Mouse (Mus musculus) midbrain, embryonic 15.5 days (tissue): ENCODE results near the gene Mea1. TPM values are rescaled to one million over a fixed set of nuclear protein-coding genes. Genes with fewer than 3 reads are reported as not detected.

ENCODE experiments used
- ATAC-seq: fragments of 200-750 bp; cut with Nextera tagmentation; replicated peaks from 2 replicates; pipeline ENCODE4 v1.8.0; 2017; ENCODE audit warnings: moderate TSS enrichment
- H3K27ac ChIP-seq: fragments of 300-500 bp; sonication (generic); 2 replicates; pipeline ENCODE4 v1.5.1; 2015; ENCODE audit warnings: mild to moderate bottlenecking, inconsistent platforms
- H3K27me3 ChIP-seq: fragments of 300-500 bp; sonication (generic); replicated peaks from 2 replicates; pipeline ENCODE4 v1.6.1; 2015; ENCODE audit warnings: inconsistent platforms
- H3K36me3 ChIP-seq: fragments of 300-500 bp; sonication (generic); replicated peaks from 2 replicates; pipeline ENCODE4 v1.6.1; 2015; ENCODE audit warnings: inconsistent platforms
- H3K4me1 ChIP-seq: fragments of 300-500 bp; sonication (generic); 2 replicates; pipeline ENCODE4 v1.6.1; 2015; ENCODE audit warnings: inconsistent platforms
- H3K4me2 ChIP-seq: fragments of 300-500 bp; sonication (generic); 2 replicates; pipeline ENCODE4 v1.6.1; 2015; ENCODE audit warnings: inconsistent platforms, mild to moderate bottlenecking, moderate library complexity
- H3K4me3 ChIP-seq: fragments of 300-500 bp; sonication (generic); 2 replicates; pipeline ENCODE4 v1.5.1; 2015; ENCODE audit warnings: mild to moderate bottlenecking, inconsistent platforms
- H3K9ac ChIP-seq: fragments of 300-500 bp; sonication (generic); 2 replicates; pipeline ENCODE4 v1.6.1; 2015; ENCODE audit warnings: mild to moderate bottlenecking, inconsistent platforms
- H3K9me3 ChIP-seq: fragments of 300-500 bp; sonication (generic); 2 replicates; pipeline ENCODE4 v1.6.1; 2016; ENCODE audit warnings: inconsistent platforms
- WGBS: fragments of 180-500 bp; shearing (Covaris S2); methylation state at CpG from one replicate; pipeline ENCODE4 v1.1.7; 2015; ENCODE audit warnings: mixed read lengths; 5-methylcytosine and 5-hydroxymethylcytosine counted together
- polyA plus RNA-seq: library from polyadenylated mRNA; unstranded; fragments of >200 nt; fragmentation: Nextera tagmentation; extraction: Ambion mirVana; gene quantifications from 2 replicates; pipeline ENCODE4 v1.2.1, GENCODE M21; 2015

Mea1 gene
- 277 and 304 TPM in 2 replicates for polyA plus RNA-seq

DNA sequence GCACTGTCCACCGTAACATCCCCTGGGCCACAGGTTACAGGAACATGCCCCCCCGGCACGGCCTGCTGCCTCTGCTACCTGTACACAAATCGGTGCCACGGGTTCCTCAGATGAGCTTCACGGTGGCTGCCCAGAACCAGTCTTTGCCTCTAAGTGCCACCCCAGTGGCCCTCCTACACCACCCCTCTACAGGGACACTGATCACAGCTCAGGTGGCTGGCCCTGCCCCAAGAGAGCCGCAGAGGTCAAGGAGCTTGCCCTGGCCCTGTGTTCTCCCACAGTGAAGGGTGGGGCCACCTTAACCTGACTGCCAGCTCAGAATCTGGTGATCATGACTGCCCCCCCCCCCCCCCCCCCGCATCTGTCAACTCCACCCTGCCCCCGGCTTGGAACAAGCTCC, at the start of gene Mea1:
TSS of gene Mea1 (plus strand) at position 378 of the 400 bp plus-strand sequence.
- Histone ChIP-seq H3K4me3 (peak within 1 kb of the TSS; percentile 86), H3K4me1 (peaks cover 40% of the 10 kb centered on the region), H3K4me2 (peak within 1 kb of the TSS; percentile 81), H3K9me3 (no peaks in the 10 kb centered on the region), H3K36me3 (peaks cover 25% of the 10 kb centered on the region), H3K9ac (peak within 1 kb of the TSS; percentile 71), H3K27ac (0 out of 2 replicates have a peak within 1 kb of the TSS, but pooled peaks have one; percentile 90), H3K27me3 (no peaks in the 10 kb centered on the region)
- no peak for ATAC-seq
- WGBS = 88% methylated on average over 8 of the region's 9 CpGs

DNA sequence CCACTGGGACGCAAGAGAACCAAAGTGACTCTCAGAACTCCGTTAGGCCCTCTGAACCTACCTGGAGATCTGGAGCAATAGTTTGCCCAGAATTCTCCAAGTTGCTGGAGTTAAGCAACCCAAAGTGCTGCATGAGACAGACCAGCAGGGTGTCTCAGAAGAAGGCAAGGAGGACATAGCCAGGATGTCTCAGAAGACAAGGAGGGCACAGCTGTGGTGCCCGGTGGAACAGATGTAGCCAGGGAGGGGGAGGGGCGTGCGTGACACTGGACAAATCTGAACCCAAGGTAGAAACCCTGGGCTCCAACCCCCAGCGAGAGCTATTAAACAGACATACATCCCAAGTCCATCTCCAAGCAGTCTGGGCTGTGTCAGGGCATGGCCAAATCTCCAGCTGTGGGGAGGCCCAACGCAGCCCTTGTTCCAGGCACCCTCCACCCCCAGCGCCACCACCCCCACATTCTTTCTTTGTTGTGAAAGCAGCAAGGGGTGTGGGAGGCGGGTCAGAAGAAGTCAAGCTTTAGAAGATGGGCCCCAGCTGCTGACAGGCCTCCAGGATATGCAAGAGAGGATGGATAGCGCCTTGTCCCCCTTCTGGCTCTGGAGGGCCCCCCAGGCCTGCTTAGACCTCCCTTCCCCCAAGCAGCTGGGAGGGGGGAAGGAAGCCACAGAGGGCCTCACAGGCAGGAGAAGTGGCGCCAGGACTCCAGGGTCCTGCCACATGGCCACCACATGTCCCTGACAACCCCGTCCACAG, 48.7 kb upstream of the Mea1 start:
- Histone ChIP-seq H3K4me1 (peaks cover 34% of the 10 kb centered on the region), H3K9ac (0 out of 2 replicates have a peak overlapping the region, but pooled peaks have one; percentile 90), H3K9me3 (no peaks in the 10 kb centered on the region), H3K4me2 (peak overlapping the region; percentile 72), H3K27me3 (no peaks in the 10 kb centered on the region), H3K27ac (peak overlapping the region; percentile 87), H3K4me3 (peak overlapping the region; percentile 70), H3K36me3 (peaks cover 17% of the 10 kb centered on the region)
- 17% methylated on average over 12 of the region's 12 CpGs for WGBS
- peak; percentile 48 for ATAC-seq

DNA sequence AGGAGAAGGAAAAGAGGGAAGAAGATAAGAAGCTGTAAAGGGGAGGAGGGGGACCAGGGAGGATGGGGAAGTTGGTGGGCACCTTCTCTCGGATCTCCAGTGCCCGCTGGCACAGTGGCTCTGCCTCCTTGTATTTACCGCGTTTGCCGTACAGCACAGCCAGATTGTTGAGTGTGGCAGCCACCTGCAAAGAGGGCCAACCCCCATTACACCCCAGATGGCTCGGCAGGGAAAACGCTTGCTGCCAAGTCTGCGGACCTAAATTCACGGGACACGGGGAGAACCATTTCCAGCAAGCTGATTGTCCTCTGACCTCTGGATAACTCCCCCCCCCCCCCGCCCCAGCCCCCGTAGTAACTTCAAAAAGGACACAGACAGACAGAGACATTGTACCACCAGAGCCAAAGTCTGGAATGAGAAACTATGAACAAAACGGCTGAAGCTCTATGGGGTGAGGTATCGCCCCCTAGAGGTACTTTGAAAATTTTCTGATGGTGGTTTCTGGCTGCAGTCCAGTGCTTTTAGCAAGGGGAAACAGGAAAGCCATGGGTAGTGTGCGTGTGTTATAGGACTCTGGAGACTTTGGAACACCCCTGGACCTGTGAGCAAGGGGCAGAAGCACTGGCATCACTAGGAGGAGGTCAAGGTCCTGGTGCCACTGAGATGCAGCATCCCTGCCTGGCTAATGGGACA, 41.6 kb upstream of the Mea1 start:
- H3K27ac ChIP-seq = no peak overlapping the region
- ATAC-seq = peak; percentile 22; the same call in 1 of the 2 replicates
- no peaks in the 10 kb centered on the region for H3K27me3 ChIP-seq
- peaks cover 34% of the 10 kb centered on the region for H3K36me3 ChIP-seq
- no peak overlapping the region for H3K9ac ChIP-seq
- H3K4me2 ChIP-seq = peak overlapping the region; percentile 15; the same call in 1 of the 2 replicates
- H3K4me1 ChIP-seq = 0 out of 2 replicates have a peak, but pooled peaks cover 2% of the 10 kb centered on the region
- 22% methylated on average over 15 of the region's 15 CpGs for WGBS
- no peak overlapping the region for H3K4me3 ChIP-seq
- no peaks in the 10 kb centered on the region for H3K9me3 ChIP-seq

DNA sequence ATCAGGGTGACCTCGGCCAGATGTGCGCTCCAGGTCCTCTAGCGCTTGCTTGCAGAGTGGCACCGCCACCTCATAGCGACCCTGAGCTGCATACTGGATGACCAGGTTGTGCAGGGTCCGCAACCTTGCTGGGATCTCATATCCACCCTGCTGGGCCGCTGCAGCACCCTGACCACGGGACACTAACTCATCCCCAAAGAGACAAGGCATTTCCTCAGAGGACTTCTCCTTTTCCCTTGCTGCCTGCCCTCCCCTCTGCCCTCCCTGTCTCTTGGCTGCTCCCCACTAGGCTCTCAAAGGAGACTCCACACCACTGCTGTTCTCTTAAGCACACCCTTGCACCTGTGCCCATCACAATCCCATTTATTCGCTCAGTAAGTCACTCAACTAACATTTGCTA, 38.7 kb upstream of the Mea1 start:
- H3K36me3 ChIP-seq = peaks cover 32% of the 10 kb centered on the region
- H3K4me2 ChIP-seq = no peak overlapping the region
- WGBS = 78% methylated on average over 9 of the region's 9 CpGs
- H3K4me3 ChIP-seq = no peak overlapping the region
- H3K9ac ChIP-seq = no peak overlapping the region
- no peaks in the 10 kb centered on the region for H3K27me3 ChIP-seq
- no peak overlapping the region for H3K27ac ChIP-seq
- H3K4me1 ChIP-seq = peaks cover 16% of the 10 kb centered on the region
- ATAC-seq = no peak
- no peaks in the 10 kb centered on the region for H3K9me3 ChIP-seq

DNA sequence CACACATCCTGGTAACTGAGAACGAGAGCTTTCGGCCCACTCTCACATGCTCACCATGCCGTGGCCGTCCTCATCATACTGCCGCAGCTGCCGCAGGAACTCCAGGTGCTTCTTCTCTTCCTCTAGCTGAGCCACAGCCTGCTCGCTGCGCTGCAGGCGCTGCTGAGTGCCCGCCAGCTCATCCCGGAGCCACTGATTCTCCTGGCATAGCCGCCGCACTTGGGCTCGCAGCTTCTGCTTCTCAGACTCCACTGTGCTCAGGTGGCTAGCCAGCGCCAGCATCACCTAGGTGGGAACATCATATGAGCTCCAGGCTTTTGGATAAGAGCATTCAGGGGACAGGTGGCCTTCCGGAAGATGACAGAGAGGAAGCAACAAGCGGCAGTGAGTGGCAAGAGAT, 36.5 kb upstream of the Mea1 start:
- no peak overlapping the region for H3K4me2 ChIP-seq
- 89% methylated on average over 17 of the region's 17 CpGs for WGBS

DNA sequence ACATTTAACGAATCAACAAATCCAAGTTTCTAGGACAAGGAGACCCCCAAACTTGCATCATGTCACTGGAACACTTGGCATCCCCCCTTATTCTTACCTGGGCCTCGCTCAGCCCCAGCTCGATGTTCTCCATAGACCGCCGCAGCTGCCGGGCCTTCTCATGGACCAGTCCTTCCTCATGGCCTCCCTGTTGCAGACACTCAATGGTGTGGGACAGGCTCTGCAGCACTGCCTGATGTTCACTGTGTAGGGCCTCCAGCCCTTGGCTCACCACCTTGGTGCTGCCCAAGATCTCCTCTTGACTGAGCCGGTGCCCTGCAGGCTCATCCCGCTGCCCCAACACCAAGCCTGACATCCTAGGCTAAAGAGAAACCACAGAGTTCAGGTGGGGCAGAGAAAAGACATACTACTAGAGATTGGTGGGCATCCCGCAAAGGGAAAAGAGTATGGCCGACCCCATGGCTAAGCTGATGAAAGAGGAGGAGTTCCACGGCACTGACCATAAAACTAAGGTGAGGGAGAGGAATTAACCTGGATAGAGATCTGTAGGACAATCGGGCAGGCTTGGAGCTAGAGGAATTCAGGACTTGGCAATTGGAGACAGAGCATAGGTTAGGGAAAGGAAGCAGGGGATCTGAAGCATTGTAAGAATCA, 34.3 kb upstream of the Mea1 start:
- 87% methylated on average over 12 of the region's 12 CpGs for WGBS
- Histone ChIP-seq H3K4me3 (peak overlapping the region; percentile 72; the same call in 1 of the 2 replicates), H3K9ac (peak overlapping the region; percentile 10; the same call in 1 of the 2 replicates)

More for the DNA sequence above, 36.5 kb upstream of the Mea1 start:
- H3K27me3 ChIP-seq = no peaks in the 10 kb centered on the region
- H3K9me3 ChIP-seq = no peaks in the 10 kb centered on the region
- H3K4me3 ChIP-seq = no peak overlapping the region
- H3K27ac ChIP-seq = no peak overlapping the region
- H3K4me1 ChIP-seq = peaks cover 24% of the 10 kb centered on the region
- H3K9ac ChIP-seq = no peak overlapping the region
- peaks cover 32% of the 10 kb centered on the region for H3K36me3 ChIP-seq
- ATAC-seq = no peak

DNA sequence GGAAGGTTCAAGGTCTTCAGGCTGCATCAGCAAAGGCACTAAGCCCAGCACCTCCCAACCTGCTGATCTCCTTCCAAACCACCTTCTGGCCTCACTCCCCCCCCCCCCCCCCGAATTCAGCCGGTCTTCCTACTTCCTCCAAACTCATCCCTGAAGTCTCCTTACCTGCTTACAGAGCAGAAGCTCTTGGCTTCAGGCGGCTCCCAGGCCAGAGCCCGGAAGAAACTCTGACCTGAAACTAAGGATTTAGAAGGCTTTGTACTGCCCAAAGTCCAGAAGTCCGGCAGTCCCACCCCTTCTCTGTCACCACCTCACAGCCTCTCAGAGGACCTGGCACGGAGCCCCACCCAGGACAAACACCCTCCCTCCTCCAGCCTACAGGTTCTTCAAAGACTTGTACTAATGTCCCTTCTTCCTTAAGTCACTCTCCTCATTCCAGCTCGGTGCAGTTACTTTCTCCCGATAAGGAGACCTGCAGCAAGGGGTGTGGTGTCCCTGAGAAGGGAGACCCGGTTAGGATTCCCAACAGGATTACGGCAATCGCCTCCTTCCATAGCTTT, 33.6 kb upstream of the Mea1 start:
- H3K4me1 ChIP-seq = peaks cover 35% of the 10 kb centered on the region
- peak overlapping the region; percentile 54 for H3K9ac ChIP-seq
- H3K9me3 ChIP-seq = no peaks in the 10 kb centered on the region
- no peaks in the 10 kb centered on the region for H3K27me3 ChIP-seq
- H3K36me3 ChIP-seq = peaks cover 18% of the 10 kb centered on the region
- peak overlapping the region; percentile 61 for H3K27ac ChIP-seq
- peak overlapping the region; percentile 72 for H3K4me3 ChIP-seq
- peak overlapping the region; percentile 70 for H3K4me2 ChIP-seq
- ATAC-seq = no peak
- 7% methylated on average over 11 of the region's 11 CpGs for WGBS

More for the DNA sequence above, 34.3 kb upstream of the Mea1 start:
- Histone ChIP-seq H3K27me3 (no peaks in the 10 kb centered on the region), H3K4me1 (peaks cover 28% of the 10 kb centered on the region), H3K4me2 (peak overlapping the region; percentile 70), H3K9me3 (no peaks in the 10 kb centered on the region), H3K27ac (no peak overlapping the region), H3K36me3 (peaks cover 25% of the 10 kb centered on the region)
- no peak for ATAC-seq

DNA sequence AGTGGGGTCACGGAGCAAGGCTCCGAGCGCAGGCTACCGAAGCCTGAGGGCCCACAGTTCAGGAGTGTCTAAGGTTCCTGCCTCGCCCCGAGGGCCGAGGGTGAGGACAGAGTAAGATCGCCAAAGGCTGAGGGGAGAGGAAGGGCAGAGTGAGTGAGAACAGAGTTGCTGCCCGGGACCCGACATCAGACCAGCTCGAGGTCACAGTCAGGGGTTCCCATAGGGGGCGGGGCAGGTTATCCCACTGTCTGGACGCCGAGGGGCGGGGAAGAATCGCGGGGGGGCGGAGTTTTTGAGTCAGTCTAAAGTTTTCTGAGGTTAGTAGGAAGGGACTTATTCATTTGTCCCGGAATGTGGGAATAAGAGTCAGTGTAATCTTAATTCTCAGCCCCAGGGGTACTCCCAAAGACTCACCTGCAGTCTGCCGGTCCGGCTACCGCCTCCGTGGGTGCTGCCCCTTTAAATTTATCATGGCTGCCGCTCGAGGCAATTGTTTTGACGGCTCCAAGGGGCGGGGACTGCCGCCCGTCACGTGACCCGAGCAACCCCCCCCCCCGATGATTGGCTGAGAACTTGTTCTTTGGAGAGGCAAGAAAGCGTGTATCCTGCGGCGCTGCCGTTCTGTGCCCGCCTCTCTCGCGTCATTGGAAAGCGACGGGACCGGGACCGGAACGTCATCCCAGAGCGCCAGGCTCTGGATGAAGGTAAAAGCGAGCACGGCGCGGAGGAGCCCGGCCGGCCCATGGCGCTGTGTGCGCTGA, 32.9 kb upstream of the Mea1 start, which contains the start of the genes Klc4 and Mrpl2:
TSS of gene Klc4 (minus strand) at position 462 of the 761 bp plus-strand sequence.
TSS of gene Mrpl2 (plus strand) at position 669 of the 761 bp plus-strand sequence.
- ATAC-seq = peak; percentile 69
- H3K36me3 ChIP-seq = peaks cover 13% of the 10 kb centered on the region

DNA sequence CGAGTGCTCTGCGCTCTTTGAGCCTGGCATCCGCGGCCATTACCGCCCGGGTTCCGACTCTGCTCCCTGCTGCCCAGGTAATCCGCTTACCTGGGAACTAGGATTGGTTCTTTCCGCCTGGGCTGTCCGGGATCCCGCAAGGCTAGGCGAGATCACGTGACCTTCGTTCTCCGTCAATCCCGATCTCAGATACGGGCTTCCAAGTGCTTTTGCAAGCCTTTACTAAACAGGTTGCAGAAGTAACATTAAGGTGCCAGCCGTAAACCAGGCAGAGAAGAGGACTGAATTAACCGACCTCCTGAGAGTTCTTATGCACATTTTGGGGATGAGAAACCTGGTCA, 32.3 kb upstream of the Mea1 start:
- Histone ChIP-seq H3K4me3 (peak overlapping the region; percentile 72), H3K27ac (peak overlapping the region; percentile 90), H3K4me1 (peaks cover 41% of the 10 kb centered on the region), H3K36me3 (peaks cover 8% of the 10 kb centered on the region), H3K4me2 (peak overlapping the region; percentile 66), H3K27me3 (no peaks in the 10 kb centered on the region), H3K9ac (peak overlapping the region; percentile 67), H3K9me3 (no peaks in the 10 kb centered on the region)
- ATAC-seq = no peak
- 0% methylated on average over 19 of the region's 19 CpGs for WGBS

More for the DNA sequence above, 32.9 kb upstream of the Mea1 start, which contains the start of the genes Klc4 and Mrpl2:
- peak within 1 kb of the TSS; percentile 72 for H3K4me3 ChIP-seq
- H3K4me1 ChIP-seq = peaks cover 36% of the 10 kb centered on the region
- under 1% methylated on average over 53 of the region's 53 CpGs for WGBS
- H3K27ac ChIP-seq = peak within 1 kb of the TSS; percentile 90
- no peaks in the 10 kb centered on the region for H3K27me3 ChIP-seq
- peak within 1 kb of the TSS; percentile 70 for H3K4me2 ChIP-seq
- peak within 1 kb of the TSS; percentile 67 for H3K9ac ChIP-seq
- no peaks in the 10 kb centered on the region for H3K9me3 ChIP-seq

DNA sequence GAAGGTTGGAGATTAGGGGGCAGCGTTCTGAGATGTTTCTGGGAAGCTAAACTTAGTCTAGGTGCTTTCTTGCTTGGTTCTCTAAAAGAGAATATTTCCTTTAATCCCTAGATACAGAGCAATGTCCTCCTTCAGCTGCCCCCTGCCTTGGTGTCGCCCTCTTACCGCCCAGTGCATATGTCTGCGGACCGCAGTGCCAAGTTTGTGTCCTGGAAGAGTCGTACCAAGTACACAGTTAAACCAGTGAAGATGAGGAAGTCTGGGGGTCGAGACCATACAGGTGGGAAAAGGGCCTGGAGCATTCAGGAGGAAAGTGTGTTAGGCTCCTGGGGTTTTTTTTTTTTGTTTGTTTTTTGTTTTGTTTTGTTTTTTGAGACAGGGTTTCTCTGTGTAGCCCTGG, 31.3 kb upstream of the Mea1 start:
- Histone ChIP-seq H3K4me1 (peaks cover 51% of the 10 kb centered on the region), H3K9me3 (no peaks in the 10 kb centered on the region), H3K27me3 (no peaks in the 10 kb centered on the region), H3K27ac (no peak overlapping the region), H3K4me3 (no peak overlapping the region), H3K36me3 (peaks cover under 1% of the 10 kb centered on the region; the same call in 1 of the 2 replicates), H3K9ac (no peak overlapping the region), H3K4me2 (peak overlapping the region; percentile 66; the same call in 1 of the 2 replicates)
- ATAC-seq = no peak
- 90% methylated on average over 7 of the region's 7 CpGs for WGBS

DNA sequence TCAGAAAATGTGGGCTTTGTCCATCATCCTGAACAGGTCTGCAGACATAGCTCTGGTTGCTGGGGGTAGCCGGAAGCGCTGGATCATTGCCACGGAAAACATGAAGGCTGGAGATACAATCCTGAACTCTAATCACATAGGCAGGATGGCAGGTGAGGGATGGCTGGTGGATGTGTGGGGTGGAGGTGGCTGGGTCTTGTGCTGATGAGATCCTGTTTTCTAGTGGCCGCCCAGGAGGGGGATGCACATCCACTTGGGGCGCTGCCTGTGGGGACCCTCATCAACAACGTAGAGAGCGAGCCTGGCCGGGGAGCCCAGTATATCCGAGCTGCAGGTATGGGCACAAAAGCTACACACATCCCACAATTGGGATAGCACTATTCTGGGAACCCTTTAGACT, 30.2 kb upstream of the Mea1 start:
- Histone ChIP-seq H3K4me2 (no peak overlapping the region), H3K4me1 (peaks cover 59% of the 10 kb centered on the region), H3K9me3 (no peaks in the 10 kb centered on the region), H3K9ac (no peak overlapping the region), H3K4me3 (no peak overlapping the region), H3K27ac (no peak overlapping the region), H3K27me3 (no peaks in the 10 kb centered on the region), H3K36me3 (peaks cover 11% of the 10 kb centered on the region; the same call in 1 of the 2 replicates)
- WGBS = 93% methylated on average over 9 of the region's 9 CpGs
- no peak for ATAC-seq
